Mouse (Mus musculus) CH12F3 (cell line): Measurements from ENCODE around the gene Gm765.

Experiments used
- in situ Hi-C: fragments of 300-500 bp; cut with MboI; formaldehyde crosslinking; loops from 2 replicates; pipeline ENCODE4 v1.14.3; 2020; ENCODE audit warnings: low sequenced_read_pairs

Gm765 gene

DNA sequence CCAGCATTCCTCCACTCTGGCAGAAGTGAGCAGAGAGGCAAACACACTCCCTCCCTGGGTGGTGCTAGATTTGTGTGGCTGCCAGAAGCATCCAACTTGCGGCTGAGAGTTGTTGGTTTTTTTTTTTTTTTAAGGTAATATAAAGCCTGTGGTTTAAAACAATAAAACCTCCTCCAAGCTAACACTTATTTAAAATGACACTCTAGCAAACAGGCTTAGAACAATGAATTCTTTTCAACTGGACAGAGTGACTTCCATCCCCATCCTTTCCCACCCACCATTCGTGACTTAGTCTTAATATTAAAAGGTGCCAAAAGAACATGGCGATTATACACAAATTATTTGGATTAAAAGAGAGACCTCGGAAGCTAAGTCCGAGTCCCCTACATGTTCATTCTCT lies at the start of gene Gm765:
TSS of gene Gm765 (minus strand) at position 101 of the 400 bp plus-strand sequence.
- in situ Hi-C loops, result no loop called here

DNA sequence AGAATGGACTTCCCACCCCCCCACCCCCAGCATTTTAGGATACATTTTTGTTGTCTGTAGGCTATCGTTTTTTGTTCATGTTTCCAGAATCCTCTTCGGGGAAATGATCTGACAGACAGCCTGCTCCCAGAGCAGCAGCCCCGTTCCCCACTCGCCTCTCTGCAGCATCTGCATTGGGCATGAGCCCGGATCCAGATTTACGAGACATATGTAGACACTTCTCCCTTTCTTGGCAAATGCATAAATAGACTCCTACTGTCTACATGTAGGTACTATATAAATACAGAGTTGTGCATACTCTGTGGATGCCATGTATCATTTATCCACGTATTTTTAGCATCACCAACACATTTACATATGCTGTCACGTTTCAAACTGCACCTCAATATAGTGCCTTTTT lies 42.9 kb upstream of the Gm765 start:
- in situ Hi-C loops, result no loop called here

- in situ Hi-C loops, result no loop called here
Measured at GRCm38 (mm10) chr6:98384431-98384830, 41.9 kb upstream of the Gm765 start.

DNA sequence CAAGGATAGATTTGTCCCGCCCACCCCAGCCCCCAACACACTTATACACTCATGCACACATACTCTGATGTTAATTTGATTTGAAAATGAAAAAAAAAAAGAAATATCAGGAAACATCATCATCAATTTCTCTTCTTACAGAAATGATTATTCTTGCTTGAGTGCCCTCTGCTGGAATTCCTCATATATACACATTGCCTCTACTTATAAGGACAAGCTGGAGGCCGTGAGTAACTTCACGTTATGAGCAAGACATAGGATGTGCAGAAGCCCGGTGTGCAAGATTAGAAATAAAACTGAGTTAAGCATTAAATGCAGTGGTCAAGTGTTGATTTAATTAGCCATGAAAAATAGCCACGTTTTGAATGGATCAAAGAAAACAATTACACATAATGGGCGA lies 40.9 kb upstream of the Gm765 start:
- in situ Hi-C loops, result no loop called here

DNA sequence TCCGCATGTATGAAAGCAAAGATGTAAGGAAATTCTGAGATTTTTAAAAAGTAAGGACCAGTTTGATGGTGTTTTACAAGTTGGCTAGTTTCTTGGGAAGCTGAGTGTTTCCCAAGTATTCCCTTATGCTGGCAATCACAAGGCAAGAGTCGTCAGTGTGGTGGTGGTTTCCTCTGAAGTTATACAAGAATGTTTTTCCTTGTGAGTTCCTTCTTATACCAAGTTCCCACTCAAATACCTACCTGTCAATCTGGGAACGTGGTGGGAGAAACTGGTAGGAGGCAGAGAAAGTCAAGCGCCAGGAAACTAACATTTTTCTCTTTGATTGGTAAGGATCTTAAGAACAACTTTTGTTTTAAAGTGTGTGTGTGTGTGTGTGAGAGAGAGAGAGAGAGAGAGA lies 23.6 kb upstream of the Gm765 start:
- in situ Hi-C loops, result no loop called here

DNA sequence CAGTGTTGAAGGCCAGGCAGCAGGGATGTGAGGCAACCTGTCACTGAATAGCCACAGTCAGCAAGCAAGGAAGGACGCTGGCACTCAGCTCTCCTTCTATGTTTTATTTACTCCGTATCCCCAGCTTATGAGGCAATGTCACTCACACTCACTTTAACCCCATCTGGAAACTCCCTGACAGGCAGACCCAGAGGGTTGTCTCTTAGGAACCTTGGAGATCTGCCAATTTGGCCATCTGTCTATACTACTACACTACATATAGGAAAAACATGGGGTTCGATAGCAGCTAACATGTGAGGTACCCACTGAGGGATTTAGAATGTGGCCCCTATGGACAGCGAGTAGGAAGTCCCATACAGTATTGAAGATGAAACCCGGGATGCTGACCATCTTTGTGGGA lies 12.7 kb upstream of the Gm765 start:
- in situ Hi-C loops, result no loop called here

DNA sequence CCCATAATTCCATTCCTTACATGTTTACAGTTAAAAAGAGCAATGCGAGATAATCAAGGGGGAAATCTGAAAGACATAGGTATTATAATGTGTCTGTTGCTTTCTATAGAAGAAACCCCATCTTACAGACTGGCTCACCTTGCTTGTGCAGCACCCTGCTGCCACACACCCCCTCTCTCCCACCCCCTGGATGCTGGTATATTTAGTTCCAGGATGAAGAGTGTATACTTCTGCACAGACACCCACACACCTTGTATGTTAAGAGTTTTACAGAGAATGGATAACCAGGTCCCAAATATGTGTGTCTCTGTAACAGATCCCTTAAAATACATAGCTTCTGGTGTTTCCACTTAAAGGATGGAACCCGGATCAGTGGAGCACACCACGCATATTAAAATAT lies 10.7 kb upstream of the Gm765 start:
- in situ Hi-C loops, result no loop called here

- in situ Hi-C loops, result no loop called here
Measured at GRCm38 (mm10) chr6:98332714-98333113, 9.8 kb downstream of the Gm765 start.

- in situ Hi-C loops, result no loop called here
Measured at GRCm38 (mm10) chr6:98311659-98312058, 30.9 kb downstream of the Gm765 start.

DNA sequence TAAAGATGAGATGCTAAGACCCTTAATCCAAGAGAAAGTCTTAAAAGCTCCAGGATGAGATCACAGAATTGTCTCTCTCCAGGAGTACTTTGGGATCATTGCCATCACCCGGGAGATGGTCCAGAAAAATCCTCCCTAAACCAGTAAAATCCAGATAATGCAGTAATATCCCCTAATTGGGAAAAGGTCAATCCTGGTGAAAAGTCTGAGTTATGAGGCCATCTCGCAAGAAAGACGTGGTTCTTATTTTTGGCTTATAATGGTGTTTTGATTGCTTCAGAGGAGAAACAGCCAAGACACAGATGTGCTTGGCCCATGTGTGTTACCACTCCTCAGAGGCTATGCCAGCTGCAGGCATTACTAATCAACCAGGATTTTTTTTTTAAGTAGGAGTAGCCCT lies 34.9 kb downstream of the Gm765 start:
- in situ Hi-C loops, result no loop called here

GRCm38 (mm10) chr6:98307159-98307558 lies 35.4 kb downstream of the Gm765 start:
- in situ Hi-C loops, result no loop called here

GRCm38 (mm10) chr6:98292064-98292463 lies 50.5 kb downstream of the Gm765 start:
- in situ Hi-C loops, result no loop called here

- in situ Hi-C loops, result no loop called here
Measured at GRCm38 (mm10) chr6:98288316-98288715, 54.2 kb downstream of the Gm765 start.

- in situ Hi-C loops, result no loop called here
Measured at GRCm38 (mm10) chr6:98287521-98287920, 55.0 kb downstream of the Gm765 start.

GRCm38 (mm10) chr6:98285190-98285589 lies 57.4 kb downstream of the Gm765 start:
- in situ Hi-C loops, result no loop called here

DNA sequence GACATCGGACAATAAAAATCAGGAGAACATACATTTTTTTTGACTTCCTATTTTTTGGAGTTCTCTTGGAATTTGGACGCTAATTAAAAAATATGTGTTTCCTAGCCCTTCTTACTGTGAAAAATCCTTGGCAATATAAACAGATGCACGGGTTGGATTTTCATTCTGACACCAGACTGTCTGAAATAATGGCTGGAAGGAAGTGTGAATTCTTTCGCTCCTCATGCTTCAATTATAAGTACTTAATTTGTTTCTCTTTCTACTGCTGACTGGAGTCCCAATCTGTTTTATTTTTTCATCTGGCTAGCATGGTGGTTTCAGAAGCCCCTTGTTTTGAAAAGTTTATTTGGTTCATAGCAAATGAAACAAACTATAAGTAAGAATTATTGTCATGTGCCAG lies 59.8 kb downstream of the Gm765 start:
- in situ Hi-C loops, result no loop called here

- in situ Hi-C loops, result no loop called here
Measured at GRCm38 (mm10) chr6:98271553-98271952, 71.0 kb downstream of the Gm765 start.

DNA sequence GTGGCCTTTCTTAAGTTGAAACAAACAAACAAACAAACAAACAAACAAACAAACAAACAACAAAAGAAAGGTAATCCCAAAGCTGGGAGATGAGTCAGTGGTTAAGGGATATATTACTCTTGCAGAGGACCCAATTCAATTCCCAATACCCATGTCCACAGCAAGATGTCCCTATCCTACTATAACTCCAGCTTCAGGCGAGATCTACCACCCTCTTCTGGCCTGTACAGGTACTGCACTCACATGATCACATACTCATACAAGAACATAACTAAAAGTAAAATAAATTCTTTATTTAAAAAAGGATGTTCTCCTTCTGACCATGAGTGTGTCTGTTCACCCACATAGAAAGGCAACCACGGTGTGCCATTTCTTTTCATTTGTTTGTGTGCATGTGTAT lies 79.6 kb downstream of the Gm765 start:
- in situ Hi-C loops, result no loop called here

GRCm38 (mm10) chr6:98259016-98259415 lies 83.5 kb downstream of the Gm765 start:
- in situ Hi-C loops, result no loop called here

DNA sequence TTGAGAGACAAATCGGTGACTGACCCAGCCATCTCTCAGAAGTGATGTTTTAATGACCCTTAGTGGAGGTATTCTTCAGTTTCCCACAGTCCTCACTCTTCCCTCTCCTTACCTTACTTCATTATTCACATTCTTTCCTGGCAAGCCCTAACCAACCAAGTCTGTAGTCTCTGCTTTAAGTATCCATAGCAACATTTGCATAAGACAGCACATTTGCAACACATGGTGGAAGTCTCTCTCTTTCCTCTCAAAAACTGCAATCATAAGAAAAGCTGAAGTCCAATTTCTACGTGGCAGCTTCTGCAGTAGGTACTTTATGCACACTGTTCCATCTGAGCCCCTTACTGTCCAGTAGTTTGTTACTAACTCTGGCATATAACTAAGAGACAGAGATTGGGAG lies 96.1 kb downstream of the Gm765 start:
- in situ Hi-C loops, result no loop called here

GRCm38 (mm10) chr6:98243186-98243585 lies 99.4 kb downstream of the Gm765 start:
- in situ Hi-C loops, result no loop called here

- in situ Hi-C loops, result no loop called here
Measured at GRCm38 (mm10) chr6:98240561-98241272, 101.8 kb downstream of the Gm765 start.

DNA sequence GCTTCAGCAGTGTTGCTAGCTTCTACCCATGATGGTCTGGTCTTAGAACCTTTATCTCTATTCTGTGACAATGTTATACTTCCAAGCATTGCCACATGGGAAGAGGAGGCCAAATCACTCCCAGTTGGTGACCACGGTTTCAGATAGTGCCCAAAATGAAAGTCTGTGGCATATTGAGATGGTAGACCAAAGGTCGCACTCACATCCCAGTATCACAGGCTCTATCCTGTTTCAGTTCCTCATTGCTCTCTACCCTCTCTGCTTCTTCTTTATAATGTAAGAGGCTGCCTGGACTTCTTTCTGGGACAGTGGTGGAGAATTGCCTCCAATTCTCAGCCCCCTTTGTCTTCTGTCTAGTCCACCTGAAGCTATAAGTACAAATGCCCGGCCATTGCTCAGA lies 108.5 kb downstream of the Gm765 start:
- in situ Hi-C loops, result no loop called here
